Mouse (Mus musculus) C2C12 (cell line): Measurements from ENCODE around the gene Wfdc1.

Experiments
- CTCF ChIP-seq: IDR thresholded peaks from one replicate; pipeline ENCODE4 v1.5.1; 2011; ENCODE audit not compliant: control insufficient read depth, insufficient read depth, insufficient read length
- MAX ChIP-seq: IDR thresholded peaks from one replicate; pipeline ENCODE4 v1.6.1; 2011; ENCODE audit warnings: mild to moderate bottlenecking, control low read depth

GRCm38 (mm10) chr8:119668447-119668846 lies 2.3 kb downstream of the Wfdc1 start:
- TF ChIP-seq CTCF (no peak), MAX (no peak)
